Mouse (Mus musculus): ENCODE results near the gene Relt. TPM values are rescaled to one million over a fixed set of nuclear protein-coding genes. Genes with fewer than 3 reads are reported as not detected.

The Relt gene
- total RNA-seq, 1 experiment = 16.1 TPM

DNA sequence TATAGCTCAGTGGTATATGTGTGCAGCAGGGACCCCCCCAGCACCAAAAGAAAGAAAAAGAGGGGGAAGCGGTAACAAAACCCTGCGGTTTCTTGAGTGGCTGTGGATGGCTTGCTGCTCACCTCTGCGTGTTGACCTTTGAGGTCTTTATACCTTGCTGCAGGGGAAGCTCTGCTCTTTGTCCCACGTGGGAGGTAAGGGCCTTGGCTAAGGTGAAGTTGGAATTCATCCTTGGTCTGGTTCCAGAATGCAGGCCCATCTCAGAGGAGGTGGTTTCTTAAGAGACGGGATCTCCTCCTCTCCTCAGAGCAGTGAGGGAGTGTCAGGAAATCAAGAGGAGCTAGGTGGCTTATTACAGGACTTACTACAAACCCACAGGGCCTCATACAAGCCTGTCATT lies 21.1 kb downstream of the Relt start:
- TF ChIP-seq HCFC1 (IDR thresholded peaks at IDR 0.05; ENCODE audit: borderline replicate concordance, insufficient read depth, low read length) (no peak), MAFK (IDR thresholded peaks at IDR 0.05; ENCODE audit: insufficient read depth, low read depth, low read length) (no peak), CHD2 (IDR thresholded peaks at IDR 0.05; ENCODE audit: low read depth, low read length) (no peak), ZNF384 (IDR thresholded peaks at IDR 0.05; ENCODE audit: low read depth, low read length) (no peak)
- Histone ChIP-seq H3K4me3 (ENCODE audit: insufficient read depth in 1 of 2, low read depth in 1 of 2, low read length in 2 of 2, poor library complexity in 1 of 2, severe bottlenecking in 1 of 2) (no peak overlapping the region), H3K4me1 (ENCODE audit: control insufficient read depth in 2 of 2, insufficient read depth in 2 of 2, low read length in 2 of 2, poor library complexity in 1 of 2) (no peaks in the 10 kb centered on the region), H3K36me3 (ENCODE audit: control insufficient read depth, insufficient read depth, low read length, poor library complexity, severe bottlenecking) (peaks cover 2% of the 10 kb centered on the region), H3K9me3 (ENCODE audit: control insufficient read depth, insufficient read depth, low read depth, low read length) (peaks cover 2% of the 10 kb centered on the region; the same call in 1 of the 2 replicates), H3K9ac (ENCODE audit: insufficient read depth, low read depth, low read length, poor library complexity, severe bottlenecking) (no peak overlapping the region), H3K27ac (ENCODE audit: insufficient read depth, low read depth, low read length, poor library complexity, severe bottlenecking) (no peak overlapping the region)
- in situ Hi-C loops (cut with MboI; ENCODE audit: low sequenced_read_pairs in 2 of 2, unreplicated experiment in 2 of 2) = no loop called here
- no peak for DNase-seq (ENCODE audit: low read depth, low spot score)

DNA sequence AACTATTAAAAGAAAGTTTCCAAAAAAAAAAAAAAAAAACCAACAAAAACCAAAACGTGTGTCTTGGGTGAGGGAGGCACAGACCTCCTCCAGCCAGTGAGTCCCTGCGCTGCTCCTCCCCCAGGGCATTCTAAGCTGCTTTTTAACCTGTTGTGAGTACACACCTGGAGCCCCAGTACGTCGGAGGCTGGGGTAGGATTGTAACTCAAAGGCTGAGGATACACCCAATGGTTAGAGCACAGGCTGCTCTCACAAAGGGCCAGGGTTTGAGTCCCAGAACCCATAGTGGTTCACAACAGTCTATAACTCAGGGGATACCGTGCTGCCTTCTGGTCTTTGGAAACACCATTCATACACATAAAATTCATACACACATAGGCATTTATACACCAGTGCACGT lies 21.6 kb downstream of the Relt start:
- no peak for DNase-seq (ENCODE audit: low read depth, low spot score)
- H3K9me3 ChIP-seq (ENCODE audit: control insufficient read depth, insufficient read depth, low read depth, low read length) = peaks cover 2% of the 10 kb centered on the region; the same call in 1 of the 2 replicates
- in situ Hi-C loops (cut with MboI; ENCODE audit: low sequenced_read_pairs in 2 of 2, unreplicated experiment in 2 of 2) = no loop called here
- H3K4me3 ChIP-seq (ENCODE audit: insufficient read depth in 1 of 2, low read depth in 1 of 2, low read length in 2 of 2, poor library complexity in 1 of 2, severe bottlenecking in 1 of 2) = no peak overlapping the region
- no peak for TF ChIP-seq MAFK (IDR thresholded peaks at IDR 0.05; ENCODE audit: insufficient read depth, low read depth, low read length)
- TF ChIP-seq ZNF384 (IDR thresholded peaks at IDR 0.05; ENCODE audit: low read depth, low read length) = no peak
- TF ChIP-seq HCFC1 (IDR thresholded peaks at IDR 0.05; ENCODE audit: borderline replicate concordance, insufficient read depth, low read length) = no peak
- no peak for TF ChIP-seq ZC3H11A (IDR thresholded peaks at IDR 0.05; ENCODE audit: borderline replicate concordance, low read depth, low read length)
- TF ChIP-seq CHD2 (IDR thresholded peaks at IDR 0.05; ENCODE audit: low read depth, low read length) = no peak
- no peak overlapping the region for H3K27ac ChIP-seq (ENCODE audit: insufficient read depth, low read depth, low read length, poor library complexity, severe bottlenecking)
- H3K9ac ChIP-seq (ENCODE audit: insufficient read depth, low read depth, low read length, poor library complexity, severe bottlenecking) = no peak overlapping the region
- peaks cover 4% of the 10 kb centered on the region for H3K36me3 ChIP-seq (ENCODE audit: control insufficient read depth, insufficient read depth, low read length, poor library complexity, severe bottlenecking)
- H3K4me1 ChIP-seq (ENCODE audit: control insufficient read depth in 2 of 2, insufficient read depth in 2 of 2, low read length in 2 of 2, poor library complexity in 1 of 2) = no peaks in the 10 kb centered on the region

DNA sequence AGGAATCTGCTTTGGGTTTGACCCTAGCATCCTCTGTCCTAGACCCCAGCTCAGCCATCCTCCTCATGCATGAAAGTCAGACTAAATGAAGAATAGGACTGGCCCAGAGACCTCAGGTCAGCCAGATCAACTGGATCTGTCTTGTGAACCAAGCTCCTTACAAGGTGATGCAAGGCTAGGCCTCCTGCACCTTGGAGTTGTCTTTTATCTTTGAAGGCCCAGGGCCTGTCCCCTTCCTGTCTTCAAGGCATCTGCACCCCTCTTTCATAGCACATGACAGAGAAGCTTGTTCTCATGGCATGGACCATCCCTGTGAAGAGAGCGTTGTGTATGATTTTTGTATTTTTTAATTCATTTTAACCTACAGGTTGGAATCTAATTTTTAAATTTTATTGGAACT lies 22.3 kb downstream of the Relt start:
- H3K4me3 ChIP-seq (ENCODE audit: insufficient read depth in 1 of 2, low read depth in 1 of 2, low read length in 2 of 2, poor library complexity in 1 of 2, severe bottlenecking in 1 of 2) = no peak overlapping the region
- H3K36me3 ChIP-seq (ENCODE audit: control insufficient read depth, insufficient read depth, low read length, poor library complexity, severe bottlenecking) = peaks cover 7% of the 10 kb centered on the region
- no peak overlapping the region for H3K9ac ChIP-seq (ENCODE audit: insufficient read depth, low read depth, low read length, poor library complexity, severe bottlenecking)
- TF ChIP-seq ZNF384 (IDR thresholded peaks at IDR 0.05; ENCODE audit: low read depth, low read length) = no peak
- TF ChIP-seq CHD2 (IDR thresholded peaks at IDR 0.05; ENCODE audit: low read depth, low read length) = no peak
- H3K4me1 ChIP-seq (ENCODE audit: control insufficient read depth in 2 of 2, insufficient read depth in 2 of 2, low read length in 2 of 2, poor library complexity in 1 of 2) = no peaks in the 10 kb centered on the region
- no peak overlapping the region for H3K27ac ChIP-seq (ENCODE audit: insufficient read depth, low read depth, low read length, poor library complexity, severe bottlenecking)
- H3K9me3 ChIP-seq (ENCODE audit: control insufficient read depth, insufficient read depth, low read depth, low read length) = peaks cover 2% of the 10 kb centered on the region; the same call in 1 of the 2 replicates
- in situ Hi-C loops (cut with MboI; ENCODE audit: low sequenced_read_pairs in 2 of 2, unreplicated experiment in 2 of 2) = no loop called here
- no peak for DNase-seq (ENCODE audit: low read depth, low spot score)

DNA sequence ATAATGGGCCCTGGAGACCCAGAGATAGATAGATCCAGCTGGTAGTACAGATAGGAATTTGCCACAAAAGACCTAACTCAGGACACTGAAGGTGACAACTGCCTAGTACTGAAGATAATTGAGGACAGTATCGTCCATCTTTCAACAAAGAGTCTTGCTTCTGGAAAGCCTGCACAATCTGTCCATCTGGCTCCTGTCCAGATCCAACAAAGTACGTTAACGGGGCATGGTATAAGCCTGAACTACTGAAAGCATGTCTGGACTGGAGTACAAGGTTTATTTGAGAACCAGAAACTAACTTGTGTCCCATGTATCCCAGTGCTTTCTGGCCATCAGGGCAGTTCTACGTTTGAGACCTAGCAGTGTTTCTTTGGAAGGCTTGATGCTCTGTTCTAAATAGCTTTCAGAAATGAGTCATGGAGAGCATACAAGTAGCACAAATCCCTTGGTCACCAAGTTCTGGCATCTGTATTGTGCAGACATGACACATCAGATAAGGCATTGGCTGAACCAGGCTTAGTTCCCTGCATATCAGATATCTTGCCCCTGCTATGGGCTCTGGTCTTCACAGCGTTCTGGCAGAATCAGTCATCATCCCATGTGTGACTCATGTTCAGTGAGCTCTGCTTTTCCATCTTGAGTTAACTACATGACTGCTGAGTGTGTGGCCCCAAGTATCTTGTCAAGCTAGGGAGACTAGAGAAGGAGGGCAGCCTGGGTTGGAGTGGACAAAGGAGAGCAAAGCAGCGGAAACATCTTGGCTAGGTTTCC lies 23.4 kb downstream of the Relt start:
- no peak overlapping the region for H3K9ac ChIP-seq (ENCODE audit: insufficient read depth, low read depth, low read length, poor library complexity, severe bottlenecking)
- no peak overlapping the region for H3K27ac ChIP-seq (ENCODE audit: insufficient read depth, low read depth, low read length, poor library complexity, severe bottlenecking)
- peaks cover 14% of the 10 kb centered on the region for H3K36me3 ChIP-seq (ENCODE audit: control insufficient read depth, insufficient read depth, low read length, poor library complexity, severe bottlenecking)
- in situ Hi-C loops (cut with MboI; ENCODE audit: low sequenced_read_pairs in 2 of 2, unreplicated experiment in 2 of 2) = no loop called here
- no peaks in the 10 kb centered on the region for H3K4me1 ChIP-seq (ENCODE audit: control insufficient read depth in 2 of 2, insufficient read depth in 2 of 2, low read length in 2 of 2, poor library complexity in 1 of 2)
- no peak overlapping the region for H3K4me3 ChIP-seq (ENCODE audit: insufficient read depth in 1 of 2, low read depth in 1 of 2, low read length in 2 of 2, poor library complexity in 1 of 2, severe bottlenecking in 1 of 2)
- no peak for TF ChIP-seq ZNF384 (IDR thresholded peaks at IDR 0.05; ENCODE audit: low read depth, low read length)
- no peak for TF ChIP-seq MAFK (IDR thresholded peaks at IDR 0.05; ENCODE audit: insufficient read depth, low read depth, low read length)
- peaks cover 2% of the 10 kb centered on the region; the same call in 1 of the 2 replicates for H3K9me3 ChIP-seq (ENCODE audit: control insufficient read depth, insufficient read depth, low read depth, low read length)
- no peak for DNase-seq (ENCODE audit: low read depth, low spot score)

DNA sequence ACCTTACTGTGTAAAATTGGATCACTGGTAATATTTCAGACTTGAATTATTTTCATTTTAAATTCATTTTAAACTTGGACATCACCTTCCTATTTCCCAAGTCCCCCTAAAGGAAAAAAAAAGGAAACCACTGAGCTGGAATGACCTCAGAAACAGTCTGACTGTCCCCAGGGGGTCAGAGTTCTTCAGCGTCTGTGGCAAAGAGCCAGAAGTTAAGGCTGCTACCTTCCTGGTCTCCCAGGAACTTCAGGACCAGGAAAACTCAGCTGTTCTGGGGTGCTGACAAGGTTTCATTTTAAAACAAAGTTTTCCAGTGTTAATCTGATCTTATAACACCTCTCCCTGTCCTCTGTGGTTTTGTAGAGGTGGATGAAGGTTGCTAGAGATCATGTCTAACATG lies 25.5 kb downstream of the Relt start:
- peaks cover 2% of the 10 kb centered on the region; the same call in 1 of the 2 replicates for H3K9me3 ChIP-seq (ENCODE audit: control insufficient read depth, insufficient read depth, low read depth, low read length)
- in situ Hi-C loops (cut with MboI; ENCODE audit: low sequenced_read_pairs in 2 of 2, unreplicated experiment in 2 of 2) = no loop called here
- no peaks in the 10 kb centered on the region for H3K4me1 ChIP-seq (ENCODE audit: control insufficient read depth in 2 of 2, insufficient read depth in 2 of 2, low read length in 2 of 2, poor library complexity in 1 of 2)
- H3K27ac ChIP-seq (ENCODE audit: insufficient read depth, low read depth, low read length, poor library complexity, severe bottlenecking) = no peak overlapping the region
- DNase-seq (ENCODE audit: low read depth, low spot score) = no peak
- no peak overlapping the region for H3K9ac ChIP-seq (ENCODE audit: insufficient read depth, low read depth, low read length, poor library complexity, severe bottlenecking)
- peaks cover 17% of the 10 kb centered on the region for H3K36me3 ChIP-seq (ENCODE audit: control insufficient read depth, insufficient read depth, low read length, poor library complexity, severe bottlenecking)
- TF ChIP-seq CHD2 (IDR thresholded peaks at IDR 0.05; ENCODE audit: low read depth, low read length) (no peak), ZNF384 (IDR thresholded peaks at IDR 0.05; ENCODE audit: low read depth, low read length) (no peak), ZC3H11A (IDR thresholded peaks at IDR 0.05; ENCODE audit: borderline replicate concordance, low read depth, low read length) (no peak), MAFK (IDR thresholded peaks at IDR 0.05; ENCODE audit: insufficient read depth, low read depth, low read length) (no peak), HCFC1 (IDR thresholded peaks at IDR 0.05; ENCODE audit: borderline replicate concordance, insufficient read depth, low read length) (no peak)
- H3K4me3 ChIP-seq (ENCODE audit: insufficient read depth in 1 of 2, low read depth in 1 of 2, low read length in 2 of 2, poor library complexity in 1 of 2, severe bottlenecking in 1 of 2) = no peak overlapping the region
